Mouse (Mus musculus) cerebellum, adult 2 months (tissue): ENCODE measurements around the gene Crim1.

Experiments
- CTCF ChIP-seq: fragments of 200-500 bp; IDR thresholded peaks from 2 replicates; pipeline ENCODE4 v1.5.1; 2011; ENCODE audit warnings: low read depth, mild to moderate bottlenecking, control low read depth, low read length, moderate library complexity, borderline replicate concordance; ENCODE audit not compliant: insufficient read depth
- POLR2A ChIP-seq: fragments of 200-500 bp; IDR thresholded peaks from 2 replicates; pipeline ENCODE4 v1.6.1; 2011; ENCODE audit warnings: low read length, control low read depth, borderline replicate concordance; ENCODE audit not compliant: insufficient read depth

DNA sequence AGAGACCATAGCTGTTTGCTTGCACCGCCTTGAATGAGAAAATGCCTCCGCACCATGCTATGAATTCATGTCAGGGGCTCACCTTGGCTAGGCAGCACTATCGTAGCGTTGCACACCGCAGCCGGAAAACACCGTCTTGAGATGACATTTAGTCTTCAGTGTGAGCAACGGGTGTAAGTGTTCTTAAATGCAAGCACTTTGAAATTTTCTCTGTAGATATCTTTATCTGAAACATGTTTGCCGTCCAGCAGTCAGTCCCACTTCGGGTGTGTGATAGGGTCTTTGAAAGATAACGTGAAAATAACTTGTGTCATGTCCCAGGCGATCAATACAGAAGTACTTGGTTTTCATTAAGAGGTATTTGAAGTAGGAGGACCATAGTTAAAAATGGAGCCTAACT, 36.1 kb downstream of the Crim1 start:
- TF ChIP-seq CTCF = no peak
- no peak for TF ChIP-seq POLR2A
